Mouse (Mus musculus) megakaryocyte, embryonic 14.5 days (primary cell): ENCODE results near the gene Trim80. TPM values are rescaled to one million over a fixed set of nuclear protein-coding genes. Genes with fewer than 3 reads are reported as not detected.

Source experiments
- H3K27me3 ChIP-seq: replicated peaks from 2 replicates; pipeline ENCODE3; 2012; ENCODE audit warnings: inconsistent platforms
- H3K36me3 ChIP-seq: replicated peaks from 2 replicates; pipeline ENCODE3; 2012; ENCODE audit warnings: low read length, inconsistent platforms, mixed read lengths
- H3K4me1 ChIP-seq: 2 replicates; pipeline ENCODE4 v1.6.1; 2012; ENCODE audit warnings: inconsistent platforms
- H3K4me3 ChIP-seq: replicated peaks from 2 replicates; pipeline ENCODE3; 2012; ENCODE audit warnings: moderate library complexity, mild to moderate bottlenecking, inconsistent platforms
- H3K9me3 ChIP-seq: 2 replicates; pipeline ENCODE4 v1.6.1; 2012; ENCODE audit warnings: inconsistent platforms
- FLI1 ChIP-seq: IDR thresholded peaks from 2 replicates; pipeline ENCODE4 v1.6.1; 2012; ENCODE audit warnings: low read length, inconsistent platforms, mixed read lengths
- GATA1 ChIP-seq: IDR thresholded peaks from 3 replicates; pipeline ENCODE4 v1.6.1; 2012; ENCODE audit warnings: mixed read lengths, low read length, inconsistent platforms, borderline replicate concordance
- polyA plus RNA-seq: library from polyadenylated mRNA; stranded (reverse); fragments of >175 nt; gene quantifications from 2 replicates; pipeline ENCODE4 v1.2.3, GENCODE M21; 2012; ENCODE audit warnings: low replicate concordance; ENCODE audit not compliant: insufficient read depth

Gene Trim80
- not detected in 2 replicates for polyA plus RNA-seq

DNA sequence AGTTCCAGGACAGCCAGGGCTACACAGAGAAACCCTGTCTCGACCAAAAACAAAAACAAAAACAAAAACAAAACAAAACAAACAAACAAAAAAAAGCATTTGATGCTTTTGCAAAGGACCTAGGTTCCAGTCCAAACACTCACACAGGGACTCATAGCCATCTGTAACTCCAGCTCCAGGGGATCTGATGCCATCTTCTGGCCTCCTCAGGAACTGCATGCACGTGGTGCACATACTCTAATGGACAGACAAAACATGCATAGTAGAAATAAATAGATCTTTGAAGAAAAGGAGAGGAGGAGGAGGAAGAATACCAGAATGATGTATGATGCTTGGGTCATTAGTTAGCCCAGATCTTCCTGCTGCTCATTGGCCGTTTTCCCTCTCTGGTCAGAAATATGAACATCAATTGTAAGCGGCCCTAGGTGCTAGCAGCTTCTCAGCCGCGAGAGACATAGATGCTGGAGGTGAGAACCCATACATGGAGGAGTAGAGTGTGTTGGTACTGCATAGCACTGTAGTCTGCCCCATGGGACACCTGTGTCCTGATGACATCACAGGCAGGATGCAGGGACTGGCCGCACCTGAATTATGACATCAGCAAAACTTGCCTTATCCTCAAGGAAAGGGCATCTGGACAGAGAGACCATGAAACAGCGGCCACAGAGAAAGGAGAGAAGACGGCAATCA, at the start of gene Trim80:
Gene Trim80, plus strand, starts transcription at position 640 of the 690 bp plus-strand sequence.
- Histone ChIP-seq H3K27me3 (peaks cover 87% of the 10 kb centered on the region), H3K4me3 (no peak within 1 kb of the TSS), H3K4me1 (peaks cover 23% of the 10 kb centered on the region), H3K9me3 (peaks cover 23% of the 10 kb centered on the region), H3K36me3 (no peaks in the 10 kb centered on the region)
- no peak for TF ChIP-seq FLI1
- no peak for TF ChIP-seq GATA1

DNA sequence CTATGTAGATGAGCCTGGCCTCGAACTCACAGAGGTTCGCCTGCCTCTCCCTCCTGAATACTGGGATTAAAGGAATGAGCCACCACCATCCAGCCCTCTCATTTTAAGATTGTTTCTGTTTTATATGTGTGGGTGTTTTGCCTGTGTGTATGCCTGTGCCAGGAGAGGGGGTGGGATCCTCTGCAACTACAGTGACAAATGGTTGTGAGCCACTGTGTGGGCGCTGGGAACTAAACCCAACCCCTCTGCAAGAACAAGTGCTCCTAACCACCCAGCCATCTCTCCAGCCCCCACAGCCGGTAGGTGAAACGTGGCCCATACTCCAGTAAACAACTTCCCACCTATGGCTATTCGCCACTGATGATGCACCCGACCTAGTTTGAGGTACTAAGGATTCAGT, 49.0 kb upstream of the Trim80 start:
- no peak overlapping the region for H3K4me3 ChIP-seq
- H3K36me3 ChIP-seq = no peaks in the 10 kb centered on the region
- peaks cover 6% of the 10 kb centered on the region; the same call in 1 of the 2 replicates for H3K9me3 ChIP-seq
- H3K27me3 ChIP-seq = peaks cover 80% of the 10 kb centered on the region
- TF ChIP-seq FLI1 = no peak
- TF ChIP-seq GATA1 = no peak
- H3K4me1 ChIP-seq = peaks cover 11% of the 10 kb centered on the region; the same call in 1 of the 2 replicates

DNA sequence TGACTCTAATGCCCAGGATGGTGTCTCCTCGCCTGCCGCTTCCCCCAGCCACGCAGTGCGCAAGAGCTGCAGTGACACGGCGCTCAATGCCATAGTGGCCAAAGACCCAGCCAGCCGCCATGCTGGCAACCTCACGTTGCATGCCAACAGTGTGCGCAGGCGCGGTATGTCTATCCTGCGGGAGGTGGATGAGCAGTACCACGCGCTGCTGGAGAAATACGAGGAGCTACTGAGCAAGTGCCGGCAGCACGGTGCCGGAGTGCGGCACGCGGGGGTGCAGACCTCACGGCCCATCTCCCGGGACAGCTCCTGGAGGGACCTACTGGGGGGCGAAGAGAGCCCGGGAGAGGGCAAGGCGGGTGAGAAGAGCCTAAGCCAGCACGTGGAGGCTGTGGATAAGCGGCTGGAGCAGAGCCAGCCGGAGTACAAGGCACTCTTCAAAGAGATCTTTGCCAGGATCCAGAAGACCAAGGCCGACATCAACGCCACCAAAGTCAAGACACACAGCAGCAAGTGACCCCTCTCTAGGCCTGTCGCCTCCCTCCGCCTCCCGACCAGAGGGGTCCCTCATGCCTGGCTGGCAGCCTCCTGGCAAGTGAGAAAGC, 46.5 kb upstream of the Trim80 start:
- peaks cover 80% of the 10 kb centered on the region for H3K27me3 ChIP-seq
- TF ChIP-seq FLI1 (no peak), GATA1 (no peak)
- peaks cover 6% of the 10 kb centered on the region; the same call in 1 of the 2 replicates for H3K9me3 ChIP-seq
- H3K4me3 ChIP-seq = no peak overlapping the region
- H3K4me1 ChIP-seq = peaks cover 11% of the 10 kb centered on the region; the same call in 1 of the 2 replicates
- no peaks in the 10 kb centered on the region for H3K36me3 ChIP-seq

DNA sequence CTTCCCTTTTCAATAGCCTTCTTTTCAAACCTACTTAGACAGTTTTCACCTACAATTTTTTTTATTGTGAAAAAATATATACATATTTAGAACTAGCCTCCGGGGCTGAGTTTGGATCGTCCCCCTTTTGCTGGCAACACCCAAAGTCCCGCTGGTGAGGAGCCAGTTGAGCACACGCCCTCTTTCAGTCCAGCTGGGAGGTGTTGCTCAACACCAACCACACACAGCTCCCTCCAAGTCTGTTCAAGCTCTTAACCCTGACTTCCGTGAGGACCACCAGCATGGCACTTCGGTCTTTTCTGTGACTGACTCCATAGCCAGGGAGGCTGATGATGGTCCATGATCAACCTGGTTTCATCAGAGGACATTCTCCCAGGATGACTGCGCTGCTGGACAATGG, 42.3 kb upstream of the Trim80 start:
- no peak for TF ChIP-seq FLI1
- TF ChIP-seq GATA1 = no peak
- Histone ChIP-seq H3K36me3 (no peaks in the 10 kb centered on the region), H3K4me3 (no peak overlapping the region), H3K4me1 (peaks cover 11% of the 10 kb centered on the region; the same call in 1 of the 2 replicates), H3K27me3 (peaks cover 64% of the 10 kb centered on the region), H3K9me3 (no peaks in the 10 kb centered on the region)

DNA sequence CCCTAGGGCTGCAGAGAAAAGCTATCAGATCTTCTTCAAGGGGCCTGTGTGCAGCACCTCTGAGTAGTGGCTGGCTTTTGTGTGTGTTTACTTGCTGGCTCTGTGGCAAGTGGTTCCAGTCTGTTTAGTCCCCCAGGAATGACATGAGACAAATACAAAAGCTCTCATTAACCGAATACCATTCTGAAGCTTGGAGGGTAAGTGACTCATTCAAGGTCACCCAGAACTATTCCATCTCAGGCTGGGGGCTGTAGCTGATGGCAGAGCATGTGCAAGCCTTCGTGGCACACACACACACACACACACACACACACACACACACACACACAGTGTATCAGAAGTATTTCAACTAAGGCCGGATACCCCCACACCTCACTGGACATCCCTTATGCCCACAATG, 40.2 kb upstream of the Trim80 start:
- no peaks in the 10 kb centered on the region for H3K36me3 ChIP-seq
- H3K4me1 ChIP-seq = peaks cover 16% of the 10 kb centered on the region
- no peak overlapping the region for H3K4me3 ChIP-seq
- peaks cover 44% of the 10 kb centered on the region for H3K27me3 ChIP-seq
- no peaks in the 10 kb centered on the region for H3K9me3 ChIP-seq
- TF ChIP-seq GATA1 (no peak), FLI1 (no peak)

DNA sequence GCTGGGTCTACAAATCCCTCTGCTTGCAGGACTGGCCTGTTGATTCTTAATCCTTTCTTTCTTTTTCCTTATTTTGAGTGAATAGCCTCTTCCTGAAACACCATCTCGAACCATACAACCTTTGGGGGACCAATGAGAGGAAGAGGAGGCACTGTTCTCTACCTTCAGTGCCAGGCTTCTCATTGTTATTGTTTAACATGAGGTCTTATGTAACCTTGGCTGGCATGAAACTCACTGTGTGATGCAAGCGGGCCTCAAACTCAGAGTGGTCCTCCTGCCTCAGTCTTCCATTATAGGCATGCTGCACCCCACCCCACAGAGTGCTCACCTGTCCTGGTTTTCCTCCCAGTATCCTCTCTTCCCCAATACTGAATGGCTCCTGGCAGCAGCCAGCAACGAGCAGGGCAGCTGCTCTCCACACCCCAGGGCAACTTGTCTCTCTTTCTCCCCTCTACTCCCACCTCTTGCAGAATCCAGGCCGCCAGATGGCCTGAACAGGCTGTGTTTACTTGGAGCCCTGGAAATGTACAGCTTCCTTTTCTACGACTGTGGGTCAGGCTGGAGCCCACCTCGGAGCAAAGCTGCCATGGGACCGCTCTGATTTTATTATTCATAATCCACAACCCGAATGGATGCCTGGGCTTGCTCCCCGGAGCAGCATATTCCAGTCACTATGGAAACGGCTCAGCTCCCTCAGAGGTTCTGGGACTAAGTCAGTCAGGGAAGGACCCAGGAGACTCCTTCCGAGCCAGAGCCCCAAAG, 39.5 kb upstream of the Trim80 start:
- peaks cover 38% of the 10 kb centered on the region for H3K27me3 ChIP-seq
- no peak for TF ChIP-seq GATA1
- no peak for TF ChIP-seq FLI1
- no peak overlapping the region for H3K4me3 ChIP-seq
- H3K4me1 ChIP-seq = peaks cover 23% of the 10 kb centered on the region
- peaks cover 4% of the 10 kb centered on the region for H3K36me3 ChIP-seq
- no peaks in the 10 kb centered on the region for H3K9me3 ChIP-seq

DNA sequence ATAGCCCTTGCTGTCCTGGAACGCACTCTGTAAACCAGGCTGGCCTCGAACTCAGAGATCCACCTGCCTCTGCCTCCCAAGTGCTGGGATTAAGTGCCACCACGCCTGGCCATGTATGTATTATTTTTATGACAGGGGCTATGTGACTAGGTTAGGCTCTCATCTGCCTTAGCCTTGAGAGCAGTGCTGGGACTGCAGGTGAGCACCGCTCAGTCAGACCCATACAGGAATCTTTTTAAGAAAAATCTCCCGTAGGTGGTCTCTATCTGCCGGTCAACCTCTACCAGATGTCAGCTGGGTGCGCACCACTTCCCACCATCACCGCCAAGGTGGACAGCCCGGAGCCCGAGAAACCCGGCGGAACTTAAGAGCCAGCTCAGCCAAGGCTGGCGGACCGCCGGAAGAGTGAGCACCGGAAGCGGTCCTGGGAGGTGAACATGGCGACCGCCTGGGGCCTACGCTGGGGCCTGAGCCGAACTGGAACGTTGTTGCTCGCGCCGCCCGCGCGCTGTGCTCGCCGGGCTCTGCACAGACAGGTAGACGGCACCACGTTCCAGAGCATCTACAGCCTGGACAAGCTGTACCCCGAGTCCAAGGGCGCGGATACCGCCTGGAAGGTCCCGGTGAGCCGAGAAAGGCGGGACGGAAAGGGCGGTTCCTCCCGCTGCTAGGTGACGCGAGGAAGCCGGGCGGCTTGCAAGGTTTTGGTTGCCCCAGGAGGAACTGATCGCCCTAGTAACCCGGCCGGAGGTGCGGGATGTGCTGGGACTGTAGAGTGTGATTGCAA, 36.8 kb upstream of the Trim80 start, which contains the start of gene Mrpl58:
Gene Mrpl58, plus strand, starts transcription at position 415 of the 787 bp plus-strand sequence.
- Histone ChIP-seq H3K9me3 (no peaks in the 10 kb centered on the region), H3K4me1 (peaks cover 36% of the 10 kb centered on the region), H3K4me3 (peak within 1 kb of the TSS; percentile 98), H3K36me3 (peaks cover 27% of the 10 kb centered on the region), H3K27me3 (peaks cover 17% of the 10 kb centered on the region)
- no peak for TF ChIP-seq GATA1
- TF ChIP-seq FLI1 = 0 out of 2 replicates have a peak, but pooled peaks have one; percentile 41

DNA sequence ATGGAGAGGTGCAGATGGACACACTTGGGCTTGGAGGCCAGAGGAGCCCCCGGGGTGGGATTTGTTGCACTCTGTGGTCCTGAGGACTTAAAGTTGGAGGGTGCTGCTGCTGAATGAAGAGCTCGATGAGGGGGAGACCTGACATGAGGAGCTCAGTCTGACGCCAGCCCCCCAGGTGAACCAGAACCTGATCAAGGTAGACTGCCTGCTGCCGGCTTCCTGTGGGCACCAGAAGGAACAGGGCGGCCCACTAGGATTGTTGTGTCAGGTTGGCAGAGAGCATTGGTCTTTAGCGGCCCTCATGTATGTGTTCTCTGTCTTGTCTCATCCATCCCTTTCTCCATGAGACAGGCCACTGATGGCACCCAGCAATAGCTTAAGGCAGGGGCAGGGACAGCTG, 34.6 kb upstream of the Trim80 start:
- TF ChIP-seq GATA1 = no peak
- TF ChIP-seq FLI1 = no peak
- Histone ChIP-seq H3K4me1 (peaks cover 45% of the 10 kb centered on the region), H3K4me3 (no peak overlapping the region), H3K27me3 (peaks cover 6% of the 10 kb centered on the region), H3K36me3 (peaks cover 48% of the 10 kb centered on the region), H3K9me3 (no peaks in the 10 kb centered on the region)

DNA sequence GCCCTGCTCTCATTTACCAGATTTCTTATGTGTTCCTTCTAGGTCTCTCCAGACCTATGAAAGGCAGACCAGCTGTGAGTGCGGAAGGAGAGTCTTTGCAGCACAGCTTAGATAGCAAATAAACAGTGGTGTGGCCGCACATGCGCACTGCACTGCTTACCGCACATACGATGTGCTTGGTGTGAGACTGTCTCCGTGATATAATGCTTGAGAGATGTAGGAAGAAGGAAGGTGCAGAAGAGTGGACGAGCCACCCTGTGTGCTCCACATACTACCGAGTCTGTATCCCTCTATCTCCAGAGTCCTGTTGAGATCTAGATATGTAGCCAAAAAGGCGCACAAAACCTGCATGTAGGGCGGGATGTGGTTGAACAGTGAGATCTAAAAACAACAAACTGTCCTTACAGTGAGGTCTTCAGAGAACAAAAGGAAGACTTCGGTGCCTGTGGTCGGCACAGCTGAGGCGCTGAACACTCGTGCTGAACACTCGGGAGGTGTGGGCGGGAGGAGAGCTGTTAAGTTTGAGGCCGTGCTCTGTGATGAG, 33.4 kb upstream of the Trim80 start:
- Histone ChIP-seq H3K9me3 (no peaks in the 10 kb centered on the region), H3K27me3 (no peaks in the 10 kb centered on the region), H3K4me3 (peak overlapping the region; percentile 57), H3K4me1 (peaks cover 57% of the 10 kb centered on the region), H3K36me3 (peaks cover 54% of the 10 kb centered on the region)
- TF ChIP-seq FLI1 = no peak
